Mouse (Mus musculus) forebrain, embryonic 11.5 days (tissue): Measurements from ENCODE around the gene Kcnj2. TPM values are rescaled to one million over a fixed set of nuclear protein-coding genes. Genes with fewer than 3 reads are reported as not detected.

Experiments used
- ATAC-seq: fragments of 200-750 bp; cut with Nextera tagmentation; replicated peaks from 2 replicates; pipeline ENCODE4 v1.8.0; 2017; ENCODE audit warnings: moderate TSS enrichment; ENCODE audit not compliant: low FRiP score
- DNase-seq: peaks from one replicate; pipeline ENCODE4 v3.0.0-alpha.2; 2017; ENCODE audit warnings: low spot score
- H3K27ac ChIP-seq: fragments of 300-500 bp; sonication (generic); 2 replicates; pipeline ENCODE4 v1.5.1; 2014; ENCODE audit warnings: low read depth, low read length
- H3K27me3 ChIP-seq: fragments of 300-500 bp; sonication (generic); 2 replicates; pipeline ENCODE4 v1.6.1; 2014; ENCODE audit warnings: mild to moderate bottlenecking, low read length, mixed read lengths; ENCODE audit not compliant: control insufficient read depth, insufficient read depth
- H3K36me3 ChIP-seq: fragments of 300-500 bp; sonication (generic); 2 replicates; pipeline ENCODE4 v1.6.1; 2014; ENCODE audit warnings: mild to moderate bottlenecking, low read length, moderate library complexity, mixed read lengths; ENCODE audit not compliant: control insufficient read depth, insufficient read depth
- H3K4me1 ChIP-seq: fragments of 300-500 bp; sonication (generic); replicated peaks from 2 replicates; pipeline ENCODE4 v1.6.1; 2014; ENCODE audit warnings: low read length, mixed read lengths; ENCODE audit not compliant: control insufficient read depth, insufficient read depth
- H3K4me2 ChIP-seq: fragments of 300-500 bp; sonication (generic); 2 replicates; pipeline ENCODE4 v1.6.1; 2014; ENCODE audit warnings: low read depth, mild to moderate bottlenecking, low read length, moderate library complexity, mixed read lengths; ENCODE audit not compliant: severe bottlenecking
- H3K4me3 ChIP-seq: fragments of 300-500 bp; sonication (generic); 2 replicates; pipeline ENCODE4 v1.5.1; 2014; ENCODE audit warnings: low read depth, low read length
- H3K9ac ChIP-seq: fragments of 300-500 bp; sonication (generic); 2 replicates; pipeline ENCODE4 v1.6.1; 2014; ENCODE audit warnings: low read length
- H3K9me3 ChIP-seq: fragments of 300-500 bp; sonication (generic); 2 replicates; pipeline ENCODE4 v1.6.1; 2016; ENCODE audit warnings: low read length, mixed read lengths; ENCODE audit not compliant: control insufficient read depth
- WGBS: fragments of 180-500 bp; shearing (Covaris S2); extraction: QIAGEN DNeasy Blood & Tissue Kit; methylation state at CpG from one replicate; pipeline ENCODE4 v1.1.7; 2014; 5-methylcytosine and 5-hydroxymethylcytosine counted together
- polyA plus RNA-seq: library from polyadenylated mRNA; unstranded; fragments of >200 nt; fragmentation: Nextera tagmentation; extraction: Ambion mirVana; gene quantifications from 2 replicates; pipeline ENCODE4 v1.2.1, GENCODE M21; 2014

Gene Kcnj2
- polyA plus RNA-seq, 1 experiment from 2014 or later = 0.33 TPM

DNA sequence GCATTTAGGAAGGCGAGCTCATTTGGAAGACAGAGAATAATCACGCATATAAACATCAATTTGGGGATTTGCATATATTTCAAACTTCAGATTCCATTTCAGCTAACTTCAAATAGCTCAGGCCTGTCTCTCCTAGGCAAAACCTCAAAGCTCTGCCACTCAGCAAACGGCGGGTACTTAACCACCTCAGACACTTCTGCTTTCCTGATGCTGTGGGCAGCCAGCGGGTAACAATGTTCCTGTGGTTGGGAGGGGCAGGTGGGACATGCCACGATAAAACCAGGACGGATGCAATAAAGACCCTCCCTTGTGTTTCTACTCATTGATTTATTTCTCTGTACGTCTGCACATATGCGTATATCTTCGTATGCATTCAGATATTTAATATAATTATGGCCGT, 12.1 kb downstream of the Kcnj2 start:
- Histone ChIP-seq H3K27me3 (no peaks in the 10 kb centered on the region), H3K4me3 (no peak overlapping the region), H3K4me2 (no peak overlapping the region), H3K36me3 (no peaks in the 10 kb centered on the region), H3K9me3 (no peaks in the 10 kb centered on the region), H3K9ac (no peak overlapping the region), H3K4me1 (0 out of 2 replicates have a peak, but pooled peaks cover 2% of the 10 kb centered on the region), H3K27ac (no peak overlapping the region)
- 90% methylated on average over 11 of the region's 11 CpGs for WGBS
- DNase-seq = no peak
- no peak for ATAC-seq

DNA sequence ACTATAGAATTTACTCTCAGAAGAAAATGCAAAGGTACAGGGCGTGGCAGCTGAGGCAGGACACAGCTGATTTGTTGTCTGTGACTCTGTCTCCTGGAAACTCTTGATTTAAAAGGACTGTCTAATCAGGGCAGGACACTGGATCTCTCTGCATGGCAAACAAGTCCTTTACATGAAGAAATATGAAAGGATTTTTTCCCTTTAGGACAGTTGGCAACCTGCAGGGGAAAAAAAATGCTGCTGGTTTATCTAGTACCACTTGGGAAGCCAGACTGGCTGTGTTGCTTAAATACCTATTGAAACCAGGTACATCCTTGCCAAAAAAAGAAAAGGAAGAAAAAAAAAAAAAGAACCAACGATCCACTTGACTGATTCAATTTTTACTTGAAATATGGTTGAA, 17.0 kb downstream of the Kcnj2 start:
- DNase-seq = no peak
- H3K4me1 ChIP-seq = no peaks in the 10 kb centered on the region
- no peaks in the 10 kb centered on the region for H3K27me3 ChIP-seq
- H3K4me2 ChIP-seq = no peak overlapping the region
- ATAC-seq = no peak
- WGBS = 90% methylated on average over 2 of the region's 2 CpGs
- H3K27ac ChIP-seq = no peak overlapping the region
- H3K36me3 ChIP-seq = no peaks in the 10 kb centered on the region
- H3K4me3 ChIP-seq = no peak overlapping the region
- no peaks in the 10 kb centered on the region for H3K9me3 ChIP-seq
- no peak overlapping the region for H3K9ac ChIP-seq

DNA sequence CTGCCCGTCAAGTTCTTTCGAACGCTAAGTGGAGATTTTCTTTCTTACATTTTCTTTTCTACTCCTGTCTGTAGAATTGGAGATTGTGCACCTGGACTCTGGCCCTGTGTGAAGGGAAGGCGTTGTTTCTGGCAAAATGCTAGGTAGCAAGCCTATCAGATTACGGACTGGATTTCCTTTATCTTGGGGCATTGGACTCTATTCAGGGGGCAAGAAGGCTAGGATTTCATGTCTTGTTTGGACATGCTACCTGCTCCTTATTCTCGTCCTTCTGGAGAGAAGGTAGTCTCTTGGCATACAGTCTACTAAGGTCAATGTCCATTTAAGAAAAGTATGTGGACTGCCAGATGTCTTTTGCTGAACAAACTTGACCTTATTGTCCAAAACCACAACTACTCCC, 21.0 kb downstream of the Kcnj2 start:
- Histone ChIP-seq H3K36me3 (no peaks in the 10 kb centered on the region), H3K27me3 (no peaks in the 10 kb centered on the region), H3K27ac (no peak overlapping the region), H3K4me3 (no peak overlapping the region), H3K9me3 (no peaks in the 10 kb centered on the region), H3K4me2 (no peak overlapping the region), H3K9ac (no peak overlapping the region), H3K4me1 (no peaks in the 10 kb centered on the region)
- DNase-seq (no peak), ATAC-seq (no peak)
- 78% methylated on average over 6 of the region's 6 CpGs for WGBS

DNA sequence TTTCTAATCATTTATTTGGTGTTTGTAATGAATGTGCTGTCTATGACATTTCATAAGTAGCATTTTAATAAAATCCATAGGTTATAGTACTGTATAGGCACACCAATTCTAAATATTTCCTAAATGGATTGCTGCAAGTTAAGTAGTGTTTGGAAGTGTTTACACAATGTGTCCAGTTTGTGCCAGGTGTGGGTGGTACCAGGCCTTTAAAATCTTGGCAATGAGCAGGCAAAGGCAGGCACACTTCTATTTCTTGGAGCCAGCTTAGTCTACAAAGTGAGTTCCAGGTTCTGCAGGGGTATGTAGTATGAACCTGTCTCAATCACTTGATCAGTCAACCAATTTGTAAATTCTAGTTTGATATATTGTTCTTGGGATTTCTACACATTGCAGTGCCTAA, 22.3 kb downstream of the Kcnj2 start:
- H3K4me2 ChIP-seq = no peak overlapping the region
- no peaks in the 10 kb centered on the region for H3K36me3 ChIP-seq
- H3K27ac ChIP-seq = no peak overlapping the region
- ATAC-seq = no peak
- no peaks in the 10 kb centered on the region for H3K9me3 ChIP-seq
- no peak overlapping the region for H3K4me3 ChIP-seq
- no peak for DNase-seq
- H3K27me3 ChIP-seq = no peaks in the 10 kb centered on the region
- no peak overlapping the region for H3K9ac ChIP-seq
- H3K4me1 ChIP-seq = no peaks in the 10 kb centered on the region

DNA sequence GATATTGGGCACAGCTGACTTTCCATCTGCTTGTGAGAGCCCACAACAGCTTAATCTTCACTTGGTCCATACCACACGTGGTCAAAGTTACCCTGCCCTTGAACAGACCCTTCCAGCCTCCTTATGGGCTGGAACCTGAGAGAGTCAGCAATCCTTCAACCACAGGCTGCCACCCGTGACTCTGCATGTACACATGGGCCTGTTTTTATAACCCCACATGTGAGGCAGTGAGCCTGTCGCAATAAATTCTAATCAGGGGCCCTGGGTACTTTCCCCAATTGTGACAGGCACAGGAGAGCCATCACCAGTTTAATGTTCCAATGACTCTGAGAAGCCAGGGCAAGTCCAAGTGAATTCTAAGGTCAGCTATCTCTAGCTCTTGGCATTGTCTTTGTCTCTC, 22.8 kb downstream of the Kcnj2 start:
- H3K4me3 ChIP-seq = no peak overlapping the region
- no peaks in the 10 kb centered on the region for H3K27me3 ChIP-seq
- no peak overlapping the region for H3K4me2 ChIP-seq
- H3K4me1 ChIP-seq = no peaks in the 10 kb centered on the region
- 71% methylated on average over 3 of the region's 3 CpGs for whole genome bisulfite sequencing
- no peaks in the 10 kb centered on the region for H3K36me3 ChIP-seq
- H3K27ac ChIP-seq = no peak overlapping the region
- H3K9ac ChIP-seq = no peak overlapping the region
- DNase-seq = no peak
- no peaks in the 10 kb centered on the region for H3K9me3 ChIP-seq
- no peak for ATAC-seq

DNA sequence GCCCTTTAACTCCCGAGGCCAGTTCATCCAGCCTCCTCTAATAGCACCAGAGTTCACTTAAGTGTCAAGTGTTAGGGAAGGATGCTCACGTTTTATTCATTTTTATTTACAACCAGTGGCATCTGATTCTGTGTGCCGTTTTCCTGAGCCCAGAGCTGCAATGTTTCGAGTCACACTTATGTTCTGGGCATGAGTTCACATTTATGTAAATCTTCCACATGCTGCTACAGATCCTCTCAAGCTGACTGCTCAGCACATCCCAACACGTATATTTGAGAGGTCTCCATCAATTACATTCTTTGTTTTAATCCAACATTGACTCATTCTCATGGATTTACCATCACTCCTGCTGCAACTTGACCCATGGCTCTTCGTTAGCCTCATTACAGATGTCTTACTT, 25.2 kb downstream of the Kcnj2 start:
- Histone ChIP-seq H3K4me1 (no peaks in the 10 kb centered on the region), H3K9ac (no peak overlapping the region), H3K36me3 (no peaks in the 10 kb centered on the region), H3K4me2 (no peak overlapping the region), H3K27me3 (no peaks in the 10 kb centered on the region), H3K4me3 (no peak overlapping the region), H3K27ac (no peak overlapping the region), H3K9me3 (no peaks in the 10 kb centered on the region)
- ATAC-seq (no peak), DNase-seq (no peak)
- 86% methylated on average over 6 of the region's 6 CpGs for WGBS

DNA sequence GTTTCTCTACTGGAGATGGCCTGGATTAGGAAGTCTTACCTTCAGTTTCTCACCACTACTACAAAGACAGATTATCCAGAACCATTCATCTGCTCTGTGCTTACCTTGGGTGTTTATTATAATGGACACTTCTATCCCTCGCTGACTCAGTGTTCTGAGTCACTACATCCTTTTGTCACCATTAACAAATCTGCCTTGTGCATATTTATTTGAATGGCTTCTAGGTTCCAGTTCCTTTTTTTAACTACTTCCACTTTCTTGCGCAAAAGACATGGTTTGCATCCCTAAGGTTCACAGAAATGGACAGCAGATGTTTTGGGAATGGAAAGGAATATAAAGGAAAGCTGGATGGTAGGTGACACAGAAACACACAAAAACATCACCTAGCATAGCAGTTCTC, 27.0 kb downstream of the Kcnj2 start:
- H3K27me3 ChIP-seq = no peaks in the 10 kb centered on the region
- WGBS = 88% methylated on average over 2 of the region's 2 CpGs
- no peaks in the 10 kb centered on the region for H3K36me3 ChIP-seq
- H3K4me1 ChIP-seq = no peaks in the 10 kb centered on the region
- H3K4me2 ChIP-seq = no peak overlapping the region
- DNase-seq (no peak), ATAC-seq (no peak)
- no peak overlapping the region for H3K9ac ChIP-seq
- H3K9me3 ChIP-seq = no peaks in the 10 kb centered on the region
- H3K4me3 ChIP-seq = no peak overlapping the region
- H3K27ac ChIP-seq = no peak overlapping the region

DNA sequence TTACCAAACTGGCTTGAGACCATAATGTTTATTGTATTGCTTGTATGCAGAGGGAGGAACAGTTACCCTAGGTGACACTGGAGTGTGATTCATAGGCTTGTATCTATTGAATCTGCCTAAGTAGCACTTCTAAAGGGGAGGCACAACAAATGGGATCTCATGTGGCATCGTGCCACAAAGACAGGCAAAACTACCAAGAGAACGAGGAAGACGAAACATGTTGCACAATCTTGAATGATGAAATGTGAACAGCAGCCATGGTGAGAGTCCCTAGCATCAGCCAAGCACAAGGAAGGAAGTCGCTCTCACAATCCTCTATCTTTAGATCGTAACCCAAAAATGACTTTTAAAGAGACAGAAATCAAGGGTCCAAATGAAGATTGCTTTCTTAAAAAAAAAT, 30.6 kb downstream of the Kcnj2 start:
- 94% methylated on average over 5 of the region's 5 CpGs for WGBS
- Histone ChIP-seq H3K4me2 (no peak overlapping the region), H3K4me1 (no peaks in the 10 kb centered on the region), H3K27ac (no peak overlapping the region), H3K9ac (no peak overlapping the region), H3K36me3 (no peaks in the 10 kb centered on the region), H3K9me3 (no peaks in the 10 kb centered on the region), H3K4me3 (no peak overlapping the region), H3K27me3 (no peaks in the 10 kb centered on the region)
- DNase-seq = no peak
- ATAC-seq = no peak

DNA sequence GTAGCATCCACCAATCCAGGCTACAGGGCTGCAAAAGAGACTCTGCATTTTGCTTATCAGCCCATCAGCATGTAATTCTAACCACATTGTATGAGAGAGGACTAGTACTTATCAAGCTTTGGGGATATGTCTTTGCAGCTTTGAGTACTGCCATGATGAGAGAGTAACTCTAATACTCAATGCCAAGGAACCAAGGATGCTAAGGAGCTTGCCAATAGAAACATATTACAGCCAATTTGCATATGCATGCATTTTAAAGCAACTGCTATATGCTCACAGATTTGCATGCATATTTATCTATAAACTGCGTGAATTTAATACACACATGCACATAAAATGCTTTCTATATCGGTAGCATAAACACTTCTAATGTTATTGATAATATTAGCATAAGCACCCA, 34.2 kb downstream of the Kcnj2 start:
- no peak for DNase-seq
- 90% methylated on average over 2 of the region's 2 CpGs for WGBS

More for the DNA sequence above, 34.2 kb downstream of the Kcnj2 start:
- Histone ChIP-seq H3K4me2 (no peak overlapping the region), H3K4me1 (no peaks in the 10 kb centered on the region), H3K9me3 (no peaks in the 10 kb centered on the region), H3K9ac (no peak overlapping the region), H3K27ac (no peak overlapping the region), H3K27me3 (no peaks in the 10 kb centered on the region), H3K36me3 (no peaks in the 10 kb centered on the region), H3K4me3 (no peak overlapping the region)
- no peak for ATAC-seq
